Comparison of ENCODE assay signal across 17 mouse cellular contexts in the genomic region with DNA sequence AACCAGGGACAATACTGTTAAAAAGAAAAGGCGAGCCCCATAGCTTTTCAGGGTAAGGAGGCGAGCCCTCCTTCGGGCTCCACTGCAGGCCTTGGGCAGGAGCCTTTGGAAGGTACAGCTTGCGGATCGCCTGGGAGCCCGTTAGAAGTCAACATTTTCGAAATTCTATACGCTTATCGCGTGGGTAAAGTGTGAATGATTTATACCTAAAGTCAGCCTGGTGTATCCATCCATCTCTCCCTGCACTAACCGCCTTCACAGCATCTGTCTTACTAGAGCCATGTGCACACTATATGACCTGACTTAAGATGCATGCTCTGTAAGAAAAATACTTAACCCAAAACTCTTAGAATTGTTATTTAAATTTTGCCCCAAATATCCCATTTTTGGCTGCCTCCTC. TPM values are rescaled to one million over a fixed set of nuclear protein-coding genes. Genes with fewer than 3 reads are reported as not detected.
A peak's percentile ranks its signal among the peaks of the same experiment; 100 is the strongest.
DNase-seq lines count a peak whose midpoint lies in the region; ATAC-seq and TF ChIP-seq lines count a peak whose summit lies in the region.
"Had no signal": no experiment of that assay in that cellular context is flagged by ENCODE, and none has a peak within 500 bp of the region (broad histone marks: within the 10 kb centered on the region; RNA-seq: fewer than 3 reads in every experiment).

No protein-coding gene starts in this region.

- 43% methylated on average over 11 of the region's 11 CpGs for WGBS in kidney, postnatal 0 days

- no peaks in the 10 kb centered on the region for H3K36me3 ChIP-seq in kidney, postnatal 0 days (ENCODE audit: insufficient read depth, low read length)
- H3K36me3 ChIP-seq in testis, adult 2 months (ENCODE audit: control insufficient read depth, insufficient read depth, low read length): no peaks in the 10 kb centered on the region
- H3K36me3 ChIP-seq: forebrain, embryonic 10.5 days; hindbrain, embryonic 13.5 days; liver, embryonic 15.5 days; midbrain, embryonic 13.5 days had no signal

- ATAC-seq in kidney, postnatal 0 days (replicated peaks; ENCODE audit: low FRiP score, low read depth): no peak
- ATAC-seq: activated CD4-positive, CD25-positive, alpha-beta regulatory T cell, adult 4 months; midbrain, embryonic 13.5 days had no signal

- no peak for TF ChIP-seq CTCF in gastrocnemius, adult 2 months (IDR thresholded peaks at IDR 0.05)
- TF ChIP-seq CTCF in kidney, postnatal 0 days (IDR thresholded peaks at IDR 0.05; ENCODE audit: low read depth): no peak
- TF ChIP-seq CTCF in testis, adult 2 months (IDR thresholded peaks at IDR 0.05; ENCODE audit: control insufficient read depth, insufficient read depth, insufficient replicate concordance, low read depth, low read length): no peak

- H3K4me1 ChIP-seq in kidney, postnatal 0 days (replicated peaks; ENCODE audit: insufficient read depth, low read length): peaks cover 2% of the 10 kb centered on the region; the same call in 1 of the 2 replicates
- peaks cover 11% of the 10 kb centered on the region for H3K4me1 ChIP-seq in testis, adult 2 months (ENCODE audit: control insufficient read depth, insufficient read depth, low read length)
- H3K4me1 ChIP-seq: liver, embryonic 15.5 days had no signal

- no peak overlapping the region; the same call in 1 of the 2 replicates for H3K4me3 ChIP-seq in gastrocnemius, adult 2 months
- no peak overlapping the region for H3K4me3 ChIP-seq in kidney, postnatal 0 days (replicated peaks; ENCODE audit: low read depth, low read length)
- H3K4me3 ChIP-seq in testis, adult 2 months (ENCODE audit: control insufficient read depth, low read depth, low read length): 0 out of 2 replicates have a peak overlapping the region, but pooled peaks have one; percentile 3
- H3K4me3 ChIP-seq: forebrain, embryonic 10.5 days; hindbrain, embryonic 13.5 days; liver, embryonic 15.5 days; midbrain, embryonic 13.5 days had no signal

- H3K27ac ChIP-seq in gastrocnemius, adult 2 months: peak overlapping the region; percentile 92
- no peak overlapping the region for H3K27ac ChIP-seq in kidney, postnatal 0 days
- H3K27ac ChIP-seq in testis, adult 2 months (ENCODE audit: control insufficient read depth, insufficient read depth, low read depth, low read length): no peak overlapping the region
- H3K27ac ChIP-seq: forebrain, embryonic 10.5 days; hindbrain, embryonic 13.5 days; liver, embryonic 15.5 days; midbrain, embryonic 13.5 days had no signal

- no peak overlapping the region for H3K9ac ChIP-seq in kidney, postnatal 0 days (ENCODE audit: low read depth, low read length)
- H3K9ac ChIP-seq: hindbrain, embryonic 13.5 days; liver, embryonic 15.5 days; midbrain, embryonic 13.5 days had no signal

- intact Hi-C loops in gastrocnemius, adult 2 months (cut with DNase I): loop anchor here (2.0 kb wide), 1 partner anchor 44 kb away; no protein-coding TSS in a partner anchor

- no peaks in the 10 kb centered on the region for H3K9me3 ChIP-seq in kidney, postnatal 0 days (replicated peaks; ENCODE audit: low read length)
- H3K9me3 ChIP-seq: hindbrain, embryonic 13.5 days; liver, embryonic 15.5 days; midbrain, embryonic 13.5 days had no signal

- no peak for TF ChIP-seq POLR2A in testis, adult 2 months (IDR thresholded peaks at IDR 0.05; ENCODE audit: control insufficient read depth, low read depth, low read length)

- no peaks in the 10 kb centered on the region for H3K27me3 ChIP-seq in kidney, postnatal 0 days (ENCODE audit: insufficient read depth, low read length)
- H3K27me3 ChIP-seq in testis, adult 2 months (ENCODE audit: control insufficient read depth, insufficient read depth, low read length): no peaks in the 10 kb centered on the region
- H3K27me3 ChIP-seq: liver, embryonic 15.5 days had no signal

- no peak overlapping the region for H3K4me2 ChIP-seq in kidney, postnatal 0 days (ENCODE audit: low read length)
- H3K4me2 ChIP-seq: hindbrain, embryonic 13.5 days; liver, embryonic 15.5 days; midbrain, embryonic 13.5 days had no signal

- DNase-seq in gastrocnemius, adult 2 months: no peak
- DNase-seq in gastrocnemius, postnatal 25 days: no peak
- DNase-seq in kidney, postnatal 0 days (ENCODE audit: low spot score): peak; percentile 52
- DNase-seq in kidney, adult 8-10 months: no peak
- DNase-seq in testis, postnatal 10 days (ENCODE audit: low spot score): no peak
- DNase-seq in urinary bladder, postnatal 4 days (ENCODE audit: low spot score in 2 of 2): no peak
- no peak for DNase-seq in natural killer cell, adult 2 months (ENCODE audit: low spot score in 2 of 2)
- DNase-seq: adrenal gland, postnatal 36 days; cerebellum, postnatal 25 days; kidney, adult 9 months; thymus, postnatal 36 days had no signal

RNA-seq across cellular contexts. Expression of gene Rgma, which starts 48.6 kb away (rescaled TPM):
- total RNA-seq in gastrocnemius, adult 2 months (2021): 10 to 100 TPM; 46.1 to 52.4 TPM
- 10 to 100 TPM; 39.1 to 54.7 TPM for total RNA-seq in gastrocnemius, postnatal 25 days (2021)
- polyA plus RNA-seq in kidney, postnatal 0 days (2015; fragmentation: Nextera tagmentation; extraction: Ambion mirVana): 6.6 and 6.7 TPM in 2 replicates
- 8.5 and 9.3 TPM in 2 replicates for polyA plus RNA-seq in testis, adult 2 months (2012; rRNA removed)
- polyA plus RNA-seq: activated CD4-positive, CD25-positive, alpha-beta regulatory T cell, adult 4 months had no signal
